Mouse (Mus musculus): Measurements from ENCODE around the gene Mex3d. TPM values are rescaled to one million over a fixed set of nuclear protein-coding genes. Genes with fewer than 3 reads are reported as not detected.

The Mex3d gene
- total RNA-seq (2017): 4.1 and 4.8 TPM in 2 replicates

- ATAC-seq (ENCODE audit: extremely low read depth, insufficient number of reproducible peaks, low FRiP score, poor library complexity, severe bottlenecking): peak; percentile 27
These were observed at the start of gene Mex3d for GRCm38 (mm10) chr10:80387522-80387959. Gene Mex3d, minus strand, starts transcription at chr10:80387659.

- ATAC-seq (ENCODE audit: extremely low read depth, insufficient number of reproducible peaks, low FRiP score, poor library complexity, severe bottlenecking): no peak
These were observed 48.8 kb upstream of the Mex3d start for GRCm38 (mm10) chr10:80436276-80436675.

GRCm38 (mm10) chr10:80435764-80436163 is 48.3 kb upstream of the Mex3d start:
- ATAC-seq (ENCODE audit: extremely low read depth, insufficient number of reproducible peaks, low FRiP score, poor library complexity, severe bottlenecking): no peak

GRCm38 (mm10) chr10:80434823-80435222 is 47.4 kb upstream of the Mex3d start:
- ATAC-seq (ENCODE audit: extremely low read depth, insufficient number of reproducible peaks, low FRiP score, poor library complexity, severe bottlenecking): no peak

- no peak for ATAC-seq (ENCODE audit: extremely low read depth, insufficient number of reproducible peaks, low FRiP score, poor library complexity, severe bottlenecking)
These were observed 46.8 kb upstream of the Mex3d start for GRCm38 (mm10) chr10:80434233-80434592.

GRCm38 (mm10) chr10:80433513-80434232 is 46.2 kb upstream of the Mex3d start, which contains the start of gene Tcf3:
Gene Tcf3, minus strand, starts transcription at chr10:80433647.
- peak; percentile 90 for ATAC-seq (ENCODE audit: extremely low read depth, insufficient number of reproducible peaks, low FRiP score, poor library complexity, severe bottlenecking)

GRCm38 (mm10) chr10:80432936-80433512 is 45.6 kb upstream of the Mex3d start:
- no peak for ATAC-seq (ENCODE audit: extremely low read depth, insufficient number of reproducible peaks, low FRiP score, poor library complexity, severe bottlenecking)

GRCm38 (mm10) chr10:80432387-80432785 is 44.9 kb upstream of the Mex3d start:
- ATAC-seq (ENCODE audit: extremely low read depth, insufficient number of reproducible peaks, low FRiP score, poor library complexity, severe bottlenecking): no peak

- ATAC-seq (ENCODE audit: extremely low read depth, insufficient number of reproducible peaks, low FRiP score, poor library complexity, severe bottlenecking): no peak
These were observed 44.3 kb upstream of the Mex3d start for GRCm38 (mm10) chr10:80431570-80432386.

GRCm38 (mm10) chr10:80430375-80430980 is 43.0 kb upstream of the Mex3d start:
- ATAC-seq (ENCODE audit: extremely low read depth, insufficient number of reproducible peaks, low FRiP score, poor library complexity, severe bottlenecking): no peak

GRCm38 (mm10) chr10:80429800-80430199 is 42.3 kb upstream of the Mex3d start:
- ATAC-seq (ENCODE audit: extremely low read depth, insufficient number of reproducible peaks, low FRiP score, poor library complexity, severe bottlenecking): peak; percentile 28

GRCm38 (mm10) chr10:80425041-80425440 is 37.6 kb upstream of the Mex3d start:
- no peak for ATAC-seq (ENCODE audit: extremely low read depth, insufficient number of reproducible peaks, low FRiP score, poor library complexity, severe bottlenecking)

- ATAC-seq (ENCODE audit: extremely low read depth, insufficient number of reproducible peaks, low FRiP score, poor library complexity, severe bottlenecking): no peak
These were observed 36.1 kb upstream of the Mex3d start for GRCm38 (mm10) chr10:80423562-80423961.

- no peak for ATAC-seq (ENCODE audit: extremely low read depth, insufficient number of reproducible peaks, low FRiP score, poor library complexity, severe bottlenecking)
These were observed 34.4 kb upstream of the Mex3d start for GRCm38 (mm10) chr10:80421651-80422472.

- ATAC-seq (ENCODE audit: extremely low read depth, insufficient number of reproducible peaks, low FRiP score, poor library complexity, severe bottlenecking): no peak
These were observed 33.7 kb upstream of the Mex3d start for GRCm38 (mm10) chr10:80421208-80421607.

GRCm38 (mm10) chr10:80420729-80421128 is 33.3 kb upstream of the Mex3d start:
- no peak for ATAC-seq (ENCODE audit: extremely low read depth, insufficient number of reproducible peaks, low FRiP score, poor library complexity, severe bottlenecking)

- ATAC-seq (ENCODE audit: extremely low read depth, insufficient number of reproducible peaks, low FRiP score, poor library complexity, severe bottlenecking): no peak
These were observed 32.0 kb upstream of the Mex3d start for GRCm38 (mm10) chr10:80419419-80419818.

GRCm38 (mm10) chr10:80418311-80418710 is 30.9 kb upstream of the Mex3d start:
- ATAC-seq (ENCODE audit: extremely low read depth, insufficient number of reproducible peaks, low FRiP score, poor library complexity, severe bottlenecking): no peak

- ATAC-seq (ENCODE audit: extremely low read depth, insufficient number of reproducible peaks, low FRiP score, poor library complexity, severe bottlenecking): no peak
These were observed 30.4 kb upstream of the Mex3d start for GRCm38 (mm10) chr10:80417841-80418240.

Measured in neutrophil, adult 5-6 weeks (primary cell).